Mouse (Mus musculus): ENCODE measurements around the gene Tkt.
A peak's percentile ranks its signal among the peaks of the same experiment; 100 is the strongest.
"Not testable (repeated sequence)": the region's sequence is repeated elsewhere in the genome, so short reads cannot be mapped to it uniquely, and the experiment has no call there.

Gene Tkt

DNA sequence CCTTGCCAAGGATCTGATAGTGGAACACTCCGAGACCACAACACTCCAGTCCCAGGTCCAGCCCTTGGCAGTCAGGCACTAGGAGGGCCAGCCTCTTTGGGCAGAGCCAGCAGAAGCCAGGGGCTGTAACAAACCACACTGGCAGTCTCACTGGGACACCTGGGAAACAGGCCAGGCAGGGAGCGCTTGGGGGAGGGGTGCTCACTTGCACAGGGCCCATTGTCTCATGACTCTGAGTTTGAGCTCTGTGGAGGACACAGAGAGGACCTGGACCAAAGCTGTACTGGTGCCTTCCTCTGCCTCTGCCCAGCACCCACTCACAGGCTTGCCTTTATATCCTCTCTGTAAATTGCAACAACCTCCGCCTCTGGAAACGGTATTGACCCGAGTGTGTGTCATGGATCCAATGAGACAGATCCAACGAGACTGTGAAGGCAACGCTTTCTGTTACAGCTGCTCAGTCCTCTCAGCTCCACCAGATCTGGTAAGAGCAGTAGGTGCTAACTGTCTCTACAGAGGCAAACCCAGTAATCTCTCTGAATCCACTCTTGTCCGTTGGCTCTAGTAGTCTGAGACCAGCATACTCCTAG lies at the start of gene Tkt:
Gene Tkt, plus strand, starts transcription at position 229 of the 590 bp plus-strand sequence.
- DNase-seq: peak; percentile 90

DNA sequence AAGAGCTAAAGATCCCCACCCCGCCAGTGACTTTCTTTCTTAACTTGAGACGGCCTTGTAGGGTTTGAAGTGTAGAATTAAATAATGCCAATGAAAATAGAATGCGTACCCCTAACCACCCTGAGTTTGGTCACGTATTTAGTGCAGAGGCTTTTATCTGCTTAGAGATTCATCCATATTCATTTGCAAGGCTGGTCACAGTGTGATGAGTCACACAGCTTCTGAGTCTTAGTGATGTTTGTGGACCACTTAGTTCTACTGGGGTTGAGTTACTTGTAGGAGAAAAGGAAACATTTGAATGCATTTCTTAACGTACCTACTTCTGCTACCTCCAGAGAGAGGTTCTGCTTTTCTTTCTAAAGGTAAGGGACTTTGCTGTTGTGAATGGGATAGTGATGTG lies 43.2 kb upstream of the Tkt start:
- DNase-seq: no peak

DNA sequence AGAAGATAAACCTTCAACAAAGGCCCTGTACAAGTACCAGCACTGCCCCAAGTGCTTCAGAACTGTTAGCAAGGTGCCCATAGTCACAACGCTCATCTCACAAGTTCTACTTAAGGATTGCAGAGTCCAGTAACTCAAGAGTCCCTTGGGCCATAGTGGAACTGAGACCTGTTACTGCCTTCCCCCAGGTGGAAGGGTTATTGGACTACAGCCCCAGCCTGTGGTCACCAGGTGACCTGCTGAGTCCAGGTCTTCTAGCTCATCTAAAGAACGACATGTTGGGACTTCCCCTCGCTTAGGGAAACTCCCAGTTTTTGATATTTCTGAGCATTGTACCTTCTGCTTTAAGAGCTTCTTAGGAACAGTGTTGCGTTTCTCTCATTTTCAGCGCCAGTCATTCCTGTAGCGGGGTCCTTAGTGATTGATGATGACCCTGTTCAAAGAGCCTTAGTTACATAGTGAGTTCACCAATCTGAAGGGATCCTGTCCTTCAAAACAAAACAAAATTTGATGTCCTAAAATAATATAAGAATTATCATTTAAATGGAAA lies 37.9 kb upstream of the Tkt start:
- no peak for DNase-seq

DNA sequence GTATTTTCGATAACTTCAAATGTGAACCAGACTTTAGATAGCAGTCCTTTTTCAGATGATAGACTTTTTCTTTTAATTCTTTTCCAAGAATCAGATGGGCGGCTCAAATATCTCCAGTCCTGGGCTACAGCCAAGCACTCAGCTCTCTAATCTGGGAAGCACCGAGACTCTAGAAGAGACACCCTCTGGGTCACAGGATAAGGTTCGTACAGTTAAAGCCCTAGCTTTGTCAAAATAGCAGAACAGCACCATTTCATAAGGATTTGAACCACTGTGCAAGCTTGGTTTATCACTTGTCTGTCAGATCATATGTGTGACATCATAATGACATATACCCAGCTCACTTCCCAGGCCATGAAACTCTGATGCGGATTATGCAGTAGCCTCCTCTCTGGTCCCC lies 35.3 kb upstream of the Tkt start:
- DNase-seq: no peak

DNA sequence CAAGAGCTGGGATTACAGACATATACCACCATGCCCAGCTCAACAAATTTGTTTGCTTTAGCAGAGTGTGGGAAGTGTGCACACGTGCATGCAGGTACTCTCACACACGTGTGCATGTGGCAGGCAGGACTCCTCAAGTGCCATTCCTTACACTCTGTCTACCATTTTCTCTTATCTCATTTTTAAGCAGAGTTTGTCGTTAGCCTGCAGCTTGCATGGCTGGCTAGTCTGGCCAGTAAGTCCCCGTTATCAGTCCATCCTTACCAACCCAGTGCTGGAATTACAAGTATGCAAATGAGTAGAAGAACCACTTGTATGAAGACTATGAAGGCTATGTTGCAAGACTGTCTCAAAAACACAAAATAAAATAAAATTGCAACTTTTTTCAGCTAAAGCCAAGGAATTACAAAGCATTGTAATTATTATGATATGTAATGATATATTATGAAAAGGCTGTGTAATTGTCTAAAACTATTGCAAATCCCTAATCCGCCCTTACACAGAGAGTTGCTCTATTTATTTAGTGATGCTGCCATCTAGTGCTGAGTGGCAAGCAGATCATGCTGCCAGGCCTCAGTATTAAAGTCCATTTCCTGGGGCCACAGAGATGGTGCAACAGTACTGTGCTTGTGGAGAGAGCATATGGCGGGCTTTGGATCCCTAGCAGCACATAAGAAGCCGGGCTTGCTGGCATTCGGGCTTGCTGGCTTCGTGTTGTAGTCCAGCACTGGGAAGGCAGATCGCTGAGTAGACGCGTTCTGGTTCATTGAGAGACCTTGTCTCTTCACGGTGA lies 32.0 kb upstream of the Tkt start:
- peak; percentile 38 for DNase-seq

DNA sequence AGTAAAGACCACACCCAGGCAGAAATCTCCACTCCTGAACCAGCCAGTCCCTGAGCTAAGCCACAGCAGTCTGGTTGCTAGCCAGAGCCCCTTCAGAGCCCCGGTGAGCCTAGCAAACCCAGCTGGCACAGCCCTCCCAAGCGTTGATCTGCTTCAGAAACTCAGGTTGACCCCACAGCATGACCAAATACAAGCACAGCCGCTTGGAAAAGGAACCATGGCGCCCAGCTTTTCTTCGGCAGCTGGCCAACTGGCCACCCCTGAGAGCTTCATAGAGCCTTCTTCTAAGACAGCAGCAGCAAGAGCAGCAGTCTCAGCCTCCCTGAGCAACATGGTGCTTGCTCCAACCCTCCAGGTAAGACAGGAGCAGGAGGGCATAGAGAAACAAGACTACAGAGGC lies 28.8 kb upstream of the Tkt start:
- DNase-seq: no peak

DNA sequence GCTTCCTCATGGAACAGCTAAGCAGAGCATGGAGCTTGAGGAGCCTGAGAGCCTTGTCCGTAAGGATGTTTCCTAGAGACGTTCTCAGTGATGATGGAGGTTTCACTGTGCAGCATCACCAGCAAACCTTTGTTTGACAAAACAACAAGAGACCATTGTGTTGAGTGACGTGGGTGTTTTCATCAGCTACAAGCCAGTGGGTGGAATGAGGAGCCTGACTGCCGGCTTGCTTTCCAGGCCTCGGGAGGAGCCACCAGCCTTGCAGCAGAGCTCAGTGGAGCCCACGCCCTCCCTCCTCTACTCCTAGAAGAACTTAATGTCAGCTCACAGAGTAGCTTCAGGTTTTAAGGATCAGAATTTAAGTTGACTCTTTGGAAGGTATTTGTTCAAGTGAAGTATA lies 24.8 kb upstream of the Tkt start:
- DNase-seq: peak; percentile 74

DNA sequence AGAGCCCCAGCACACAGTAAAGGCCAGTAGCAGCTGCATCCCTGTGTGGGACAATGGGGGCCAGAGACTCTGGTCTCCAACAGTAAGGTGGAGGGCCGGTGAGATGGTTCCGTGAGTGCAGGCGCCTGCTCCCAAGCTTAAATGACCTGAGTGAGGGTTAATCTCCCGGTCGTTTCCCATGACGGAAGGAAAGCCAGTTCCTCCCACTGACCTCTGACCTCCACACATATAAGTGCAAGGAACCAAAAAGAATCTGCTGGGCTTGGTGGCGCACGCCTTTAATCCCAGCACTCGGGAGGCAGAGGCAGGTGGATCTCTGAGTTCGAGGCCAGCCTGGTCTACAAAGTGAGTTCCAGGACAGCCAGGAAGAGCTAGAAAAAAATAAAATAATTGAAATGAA lies 19.8 kb upstream of the Tkt start:
- DNase-seq: no peak

DNA sequence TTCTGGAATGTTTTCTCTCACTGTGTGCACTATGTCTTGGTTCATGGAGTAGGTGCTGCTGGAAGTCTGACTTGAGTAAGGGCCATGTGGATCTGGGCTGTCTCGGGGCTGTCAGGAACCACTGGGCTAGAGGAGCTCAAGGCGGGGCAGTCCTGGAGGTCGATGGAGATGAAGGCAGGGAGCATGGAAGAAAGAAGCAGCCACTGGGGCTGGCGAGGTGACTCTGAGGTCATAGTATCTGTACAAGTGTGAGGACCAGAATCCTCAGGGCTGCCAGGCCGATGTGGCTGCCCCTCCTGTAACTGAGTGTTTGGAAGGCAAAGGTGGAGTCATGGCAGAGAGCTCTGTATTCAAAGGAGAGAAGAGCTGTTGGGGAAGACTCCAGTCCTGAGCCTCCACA lies 19.2 kb upstream of the Tkt start:
- no peak for DNase-seq

DNA sequence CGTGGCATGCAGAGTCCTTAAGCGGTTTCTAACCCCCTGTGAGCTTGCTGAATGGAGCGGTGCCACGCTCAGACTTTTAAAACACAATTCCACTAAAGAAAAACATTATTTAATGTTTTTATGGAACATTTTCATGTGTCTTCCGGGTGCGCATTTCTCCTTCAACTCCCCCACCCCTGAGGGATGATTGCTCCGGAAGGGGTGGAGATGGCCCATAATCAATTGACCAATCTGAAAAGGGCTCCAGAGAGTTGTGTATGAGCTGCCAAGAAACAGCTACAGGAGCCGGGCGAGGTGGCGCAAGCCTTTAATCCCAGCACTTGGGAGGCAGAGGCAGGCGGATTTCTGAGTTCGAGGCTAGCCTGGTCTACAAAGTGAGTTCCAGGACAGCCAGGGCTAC lies 18.7 kb upstream of the Tkt start:
- DNase-seq: no peak

DNA sequence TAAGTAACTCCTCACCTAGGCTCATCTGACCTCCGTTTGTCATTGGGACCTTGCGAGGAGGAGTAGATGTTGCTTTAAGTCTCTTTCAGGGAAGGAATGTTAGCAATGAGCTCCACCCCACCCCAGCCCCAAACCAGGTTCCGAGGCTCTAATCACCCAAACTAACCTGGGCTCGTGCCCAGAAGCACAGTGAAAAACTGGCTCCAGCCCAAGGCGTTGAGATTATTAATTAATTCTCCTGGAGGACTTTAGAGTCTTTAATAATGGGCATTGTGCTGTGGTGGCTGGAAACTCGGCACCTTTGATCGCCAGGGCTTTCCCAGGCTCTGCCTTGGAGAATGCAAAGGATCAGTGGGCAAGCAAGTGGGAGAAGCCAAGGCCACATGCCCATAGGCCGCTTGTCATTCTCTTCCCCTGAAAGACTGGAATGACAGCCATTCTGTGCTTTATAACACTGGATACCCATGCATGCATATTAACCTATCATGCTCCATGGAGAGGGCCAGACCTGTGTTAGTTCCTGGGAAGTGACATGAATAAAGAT lies 17.4 kb upstream of the Tkt start:
- DNase-seq: no peak

DNA sequence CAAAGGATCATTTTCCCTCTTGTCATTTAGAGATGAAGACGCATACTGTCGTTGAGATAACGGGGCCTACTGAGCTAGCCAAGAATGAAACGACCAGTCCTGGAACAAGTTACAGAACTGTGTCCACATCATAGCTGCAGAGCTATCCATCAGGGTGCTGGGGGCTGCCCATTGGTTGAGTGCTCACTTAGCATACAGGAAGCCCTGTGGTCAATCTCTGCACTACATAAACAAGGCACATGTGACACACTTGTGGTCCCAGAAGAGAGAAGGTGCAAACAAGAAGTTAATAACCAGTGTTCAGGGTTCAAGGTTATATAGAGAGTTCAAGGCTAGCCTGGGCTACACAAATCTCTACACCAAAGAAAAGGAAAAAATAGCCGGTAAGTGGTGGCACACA lies 16.7 kb upstream of the Tkt start:
- DNase-seq: no peak

DNA sequence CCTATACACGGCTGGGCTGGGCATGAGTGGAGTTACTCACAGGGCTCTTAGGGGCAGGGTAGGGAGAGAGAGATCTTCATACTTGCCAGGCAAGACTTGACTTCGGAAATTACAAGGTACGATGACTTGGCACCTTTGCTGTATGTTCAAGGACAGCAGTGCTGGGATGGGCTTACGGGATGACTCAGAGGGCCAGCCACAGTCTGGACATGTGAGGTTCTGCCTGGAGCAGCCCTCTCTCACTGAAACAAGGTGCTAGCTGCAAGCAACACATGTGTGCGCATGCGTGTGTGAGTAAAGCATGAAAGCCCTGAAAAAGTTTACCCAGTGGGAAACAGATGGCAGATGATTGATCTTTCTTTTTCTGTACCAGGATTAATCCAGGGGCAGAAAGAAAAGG lies 16.3 kb upstream of the Tkt start:
- no peak for DNase-seq

DNA sequence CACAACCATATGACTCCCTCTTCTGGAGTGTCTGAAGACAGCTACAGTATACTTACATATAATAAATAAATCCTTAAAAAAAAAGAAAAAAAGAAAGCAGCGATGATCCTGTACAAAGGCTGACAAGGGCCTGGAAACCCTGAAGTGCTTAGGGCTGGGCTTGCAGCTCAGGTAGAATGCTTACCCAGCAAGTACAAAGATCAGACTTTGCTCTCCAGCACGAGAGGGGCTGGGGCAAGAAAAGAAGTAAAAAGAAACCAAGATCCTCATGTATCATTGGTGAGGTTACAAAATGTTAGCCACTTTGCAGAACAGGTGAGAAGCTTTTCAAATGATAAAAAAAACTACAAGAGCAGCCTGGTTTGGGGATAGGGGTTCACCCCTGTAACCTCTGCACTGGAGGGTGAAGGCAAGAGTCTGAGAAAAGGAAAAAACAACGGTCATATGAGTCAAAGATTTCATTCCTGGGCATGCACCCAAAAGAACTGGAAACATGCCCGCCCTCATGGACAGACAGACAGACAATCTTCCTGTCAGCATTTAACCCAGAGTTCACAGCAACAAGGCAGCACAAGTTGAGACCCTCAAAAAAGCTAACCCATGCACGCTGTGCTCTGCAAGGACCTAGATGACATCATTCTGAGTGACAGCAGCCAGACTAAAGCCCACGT lies 14.2 kb upstream of the Tkt start:
- DNase-seq: no peak

DNA sequence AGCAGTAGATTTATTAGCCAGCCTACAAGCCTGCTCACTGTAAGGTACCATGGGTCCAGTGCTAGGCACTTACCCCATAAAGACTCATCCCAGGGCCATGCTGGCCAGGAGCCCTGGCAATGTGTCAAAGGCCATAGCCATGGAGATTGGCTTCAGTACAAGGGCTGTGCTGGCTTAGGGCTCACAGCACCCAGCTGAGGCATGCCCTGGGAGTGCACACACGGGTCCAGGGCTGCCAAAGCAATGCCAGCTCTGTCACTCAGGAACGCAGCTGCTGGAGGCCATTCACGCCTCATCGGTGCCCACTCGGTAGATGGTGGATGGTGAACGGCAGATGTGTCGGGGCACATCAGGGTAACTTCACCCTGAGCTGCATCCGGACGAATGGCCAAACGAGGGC lies 6.6 kb upstream of the Tkt start:
- peak; percentile 86 for DNase-seq

DNA sequence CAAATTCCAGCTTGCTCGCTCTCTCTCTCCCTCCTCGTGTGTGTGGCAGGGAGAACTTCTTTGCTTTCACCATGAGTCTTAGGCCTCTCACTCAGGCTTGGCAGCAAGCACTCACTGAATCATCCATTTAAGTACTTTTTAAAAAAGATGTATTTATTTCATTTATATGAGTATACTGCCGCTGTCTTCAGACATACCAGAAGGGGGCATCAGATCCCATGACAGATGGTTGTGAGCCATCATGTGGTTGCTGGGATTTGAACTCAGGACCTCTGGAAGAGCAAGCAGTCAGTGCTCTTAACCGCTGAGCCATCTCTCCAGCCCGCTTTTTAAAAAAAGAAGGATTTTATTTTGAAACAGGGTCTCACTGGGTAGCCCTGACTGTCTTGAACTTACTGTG lies 4.8 kb upstream of the Tkt start:
- not testable (repeated sequence) for DNase-seq

DNA sequence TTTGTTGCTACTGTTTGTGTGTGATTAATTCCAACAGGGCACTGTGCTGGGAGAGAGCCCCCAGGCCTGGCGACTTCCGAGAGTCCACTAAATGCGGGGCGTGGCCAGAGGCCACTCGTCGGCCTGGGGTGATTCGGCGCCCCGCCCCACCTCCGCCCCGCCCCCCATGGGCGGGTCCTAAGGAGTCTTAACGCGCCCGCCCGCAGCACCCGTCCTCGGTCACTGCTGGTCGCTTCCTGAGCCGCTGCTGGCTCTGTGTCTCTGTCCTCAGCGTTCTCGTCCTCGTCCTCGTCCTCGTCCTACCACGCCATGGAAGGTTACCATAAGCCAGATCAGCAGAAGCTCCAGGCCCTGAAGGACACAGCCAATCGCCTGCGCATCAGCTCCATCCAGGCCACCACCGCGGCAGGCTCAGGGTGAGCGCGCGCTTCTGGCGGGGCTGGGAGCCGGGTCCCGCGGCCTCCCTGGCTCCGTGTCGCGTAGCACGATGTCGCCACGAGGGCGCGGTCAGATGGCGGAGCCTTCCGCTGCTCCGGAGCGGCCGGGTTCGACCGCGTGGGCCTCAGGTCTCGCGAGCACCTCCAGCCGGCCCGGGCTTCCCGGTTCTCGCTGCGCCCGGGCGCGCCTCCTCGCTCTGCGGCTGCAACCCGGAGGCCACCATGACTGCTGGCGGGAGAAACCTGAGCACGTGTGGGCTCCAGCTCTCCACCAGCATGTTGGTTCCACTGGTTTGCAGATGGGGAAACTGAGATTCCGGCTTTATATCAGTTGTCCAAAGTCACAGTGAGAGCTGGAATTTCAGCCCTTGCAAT lies 1.0 kb downstream of the Tkt start:
- peak; percentile 96 for DNase-seq

DNA sequence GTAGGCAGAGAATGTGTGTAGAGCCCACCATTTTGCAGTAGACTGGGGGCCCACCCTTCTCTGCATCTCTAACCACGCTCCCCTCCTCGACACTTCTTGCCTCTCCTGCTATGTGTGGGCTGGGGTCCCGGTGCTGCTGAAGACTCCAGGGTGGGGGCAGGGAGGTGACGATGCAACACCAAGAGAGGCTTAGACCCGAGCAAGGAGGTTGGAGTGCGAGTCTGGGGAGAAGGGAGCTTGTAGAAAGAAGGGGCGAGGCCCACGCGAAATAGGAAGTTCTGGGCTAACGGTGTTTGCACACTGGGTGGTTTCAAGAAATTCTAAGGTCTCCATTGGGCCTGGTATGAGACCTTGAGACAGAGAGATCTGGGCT lies 1.6 kb downstream of the Tkt start:
- no peak for DNase-seq

DNA sequence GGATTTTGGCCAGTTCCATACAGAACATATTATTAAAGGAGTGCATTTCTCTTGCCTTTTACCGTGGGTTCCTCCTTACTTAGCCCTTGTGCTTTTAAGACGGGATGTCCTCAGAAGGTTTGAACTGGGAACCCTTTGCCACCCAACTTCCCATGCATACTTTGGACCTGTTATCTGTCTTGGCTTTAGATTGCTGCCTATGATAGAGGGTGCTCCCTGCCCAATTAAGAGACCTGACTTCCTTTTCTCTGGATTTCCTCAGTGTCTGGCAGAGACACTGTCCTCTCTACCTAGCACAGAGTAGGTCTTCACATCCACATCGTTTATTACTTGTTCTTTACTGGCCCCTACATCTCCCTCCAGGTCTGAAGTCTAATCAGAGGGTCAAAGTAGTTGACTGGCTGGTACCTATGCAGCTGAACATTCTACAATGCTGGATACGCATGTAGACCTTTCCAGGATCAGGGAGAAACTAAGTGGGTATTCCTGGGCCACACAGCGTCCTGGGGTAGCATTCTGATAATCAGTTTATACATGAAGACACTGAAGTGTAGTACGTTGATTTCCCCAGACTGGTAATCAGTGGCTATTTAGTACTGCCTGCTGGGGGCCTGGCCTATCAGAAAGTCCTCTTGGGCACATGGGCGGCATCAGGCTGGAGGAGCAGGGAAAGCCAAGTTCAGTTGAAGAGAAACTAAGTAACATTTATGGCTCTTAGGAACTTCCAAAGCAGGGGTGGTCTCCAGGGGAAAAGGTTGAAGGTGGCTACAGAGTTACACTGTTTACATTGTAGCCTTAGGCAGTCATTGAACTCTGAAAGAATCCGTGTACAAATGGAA lies 2.3 kb downstream of the Tkt start:
- no peak for DNase-seq

DNA sequence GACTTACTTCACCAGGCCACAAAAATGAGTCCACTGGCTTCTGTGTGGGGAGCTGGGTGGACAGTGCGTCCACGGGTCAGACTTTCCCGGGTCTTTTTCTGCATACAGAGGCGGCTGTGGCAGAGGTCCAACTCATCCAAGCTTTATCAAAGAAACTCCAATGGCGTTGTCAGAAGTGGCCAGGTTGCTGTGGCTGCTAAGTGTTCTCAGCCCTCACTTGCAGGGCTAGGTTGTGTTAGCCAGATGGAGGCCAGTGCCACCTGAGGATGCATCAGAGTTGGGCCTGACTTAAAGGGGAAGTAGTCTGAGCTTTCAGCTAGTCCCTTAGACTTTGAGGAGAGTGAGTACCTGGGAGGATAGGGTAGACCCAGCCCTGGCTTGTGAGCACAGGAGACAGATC lies 3.4 kb downstream of the Tkt start:
- no peak for DNase-seq

DNA sequence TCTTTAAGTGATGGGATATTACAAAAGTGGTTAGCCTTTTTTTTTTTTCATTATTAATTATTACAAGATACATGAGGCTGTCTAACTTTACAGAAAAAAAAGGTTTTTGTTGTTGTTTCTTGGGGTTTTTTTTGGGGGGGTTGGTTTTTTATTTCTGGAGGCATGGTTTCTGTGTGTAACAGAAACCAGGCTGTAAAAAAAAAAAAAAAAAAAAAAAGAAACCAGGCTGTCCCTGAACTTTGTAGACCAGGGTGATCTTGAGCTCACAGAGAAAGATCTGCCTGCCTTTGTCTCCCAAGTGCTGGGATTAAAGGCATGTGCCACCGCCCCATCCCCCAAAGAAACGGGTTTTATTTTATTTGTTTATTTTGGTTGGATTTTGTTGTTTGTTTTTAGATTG lies 3.8 kb downstream of the Tkt start:
- DNase-seq: no peak

DNA sequence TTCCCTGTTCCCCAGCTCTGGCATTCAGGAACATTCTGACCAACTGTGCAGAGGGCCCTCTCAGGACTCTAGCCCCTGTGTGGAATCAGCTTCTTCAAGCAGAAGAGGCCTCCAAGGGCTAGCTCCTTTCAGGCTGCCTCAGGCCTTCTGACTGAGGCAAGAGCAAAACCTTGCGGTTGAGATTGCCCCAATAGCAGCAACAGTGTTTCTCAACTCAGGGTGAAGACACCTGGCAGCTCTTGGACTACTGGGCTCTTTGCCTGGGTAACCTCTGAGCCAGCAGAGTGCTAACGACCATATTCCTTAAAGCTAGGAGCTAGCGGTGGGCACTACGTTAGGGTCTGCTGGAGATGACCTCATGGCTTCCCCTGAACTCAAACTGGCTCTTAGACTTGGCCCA lies 5.0 kb downstream of the Tkt start:
- no peak for DNase-seq

All from layer of hippocampus, adult 9-11 months (tissue).